Mouse (Mus musculus): ENCODE measurements around the gene Prdm10. TPM values are rescaled to one million over a fixed set of nuclear protein-coding genes. Genes with fewer than 3 reads are reported as not detected.

Prdm10 gene
- total and polyA plus RNA-seq, 3 experiments: 4.8 to 5.4 (median 5.1) TPM

DNA sequence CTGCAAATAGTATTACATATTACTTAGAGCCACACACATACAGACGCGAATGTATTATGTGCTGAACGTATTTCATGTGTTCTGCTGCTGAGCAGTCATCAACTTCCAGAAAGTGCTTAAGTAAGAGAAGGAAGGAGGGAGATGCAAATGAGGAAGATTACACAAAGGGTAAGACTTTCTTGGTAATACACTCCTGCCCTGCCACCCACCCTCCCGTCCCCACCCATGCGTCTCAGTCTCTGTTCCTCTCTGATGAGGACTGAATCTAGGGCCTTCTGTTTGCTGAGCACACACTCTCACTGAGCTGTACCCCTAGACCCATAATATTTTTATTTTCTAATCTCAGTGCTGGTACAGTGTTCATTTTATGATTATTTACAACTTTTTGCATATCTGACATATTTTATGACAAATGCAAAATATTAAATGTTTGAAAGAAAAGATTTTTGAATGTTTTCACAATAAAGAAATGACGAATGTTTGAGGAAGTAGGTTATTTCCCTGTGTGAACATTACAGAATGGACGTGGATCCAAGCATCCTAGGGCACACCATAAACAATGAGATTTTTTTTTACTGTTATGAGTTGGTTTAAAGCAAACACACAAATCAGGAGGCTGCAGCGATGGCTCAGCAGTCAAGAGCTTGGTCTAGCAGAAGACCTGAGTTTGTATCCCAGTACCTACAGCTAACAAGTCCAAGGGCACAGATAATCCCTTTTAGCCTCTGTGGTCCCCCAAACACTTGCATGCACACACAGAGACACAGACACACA is 32.7 kb upstream of the Prdm10 start:
- TF ChIP-seq CTCF (IDR thresholded peaks at IDR 0.05) (no peak), POLR2A (IDR thresholded peaks at IDR 0.05; ENCODE audit: insufficient read depth, low read depth, low read length) (no peak), EP300 (IDR thresholded peaks at IDR 0.05; ENCODE audit: insufficient read depth, low read depth, low read length) (no peak)
- no peak for DNase-seq
- no peaks in the 10 kb centered on the region for H3K79me2 ChIP-seq (replicated peaks; ENCODE audit: control insufficient read depth, insufficient read depth, low read length)
- no peaks in the 10 kb centered on the region for H3K4me1 ChIP-seq (ENCODE audit: control insufficient read depth, insufficient read depth, low read length)
- H3K27ac ChIP-seq: no peak overlapping the region
- intact Hi-C loops (cut with DNase I): no loop called here
- no peak overlapping the region for H3K9ac ChIP-seq (ENCODE audit: low read depth, low read length)
- H3K4me3 ChIP-seq: no peak overlapping the region
- no peaks in the 10 kb centered on the region for H3K27me3 ChIP-seq (ENCODE audit: control insufficient read depth, insufficient read depth, low read length)
- WGBS: 76% methylated on average over 8 of the region's 8 CpGs
- no peaks in the 10 kb centered on the region for H3K36me3 ChIP-seq (ENCODE audit: control insufficient read depth, insufficient read depth, low read length)

DNA sequence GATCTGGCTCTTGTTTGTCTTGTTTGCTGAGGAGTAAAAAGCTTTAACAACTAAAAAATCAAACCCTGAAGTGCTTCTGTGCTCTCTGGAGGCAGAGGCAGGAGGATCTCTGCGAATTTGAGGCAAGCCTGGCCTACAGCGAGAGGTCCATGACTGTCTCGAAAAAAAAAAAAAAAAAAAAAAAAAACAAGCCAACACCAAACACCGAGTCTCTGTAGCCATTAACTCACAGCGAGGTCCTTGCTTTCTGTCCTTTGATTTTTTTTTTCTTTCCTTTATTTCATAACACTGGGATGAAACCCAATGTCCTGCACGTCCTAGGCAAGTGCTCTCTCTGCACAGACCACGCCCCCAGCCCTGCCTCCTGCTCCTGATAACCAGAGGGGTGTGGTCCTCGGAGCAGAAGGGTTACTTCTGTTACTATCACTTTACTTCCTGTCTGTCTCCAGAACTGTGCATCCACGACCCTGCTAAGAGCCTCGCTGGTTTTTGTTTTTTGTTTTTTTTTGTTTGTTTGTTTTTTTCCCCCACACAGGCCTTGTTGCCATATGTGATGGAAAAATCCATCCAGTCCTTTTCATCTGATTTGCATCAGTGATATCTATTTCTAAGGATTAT is 28.0 kb upstream of the Prdm10 start:
- no peaks in the 10 kb centered on the region for H3K27me3 ChIP-seq (ENCODE audit: control insufficient read depth, insufficient read depth, low read length)
- peaks cover 5% of the 10 kb centered on the region for H3K4me1 ChIP-seq (ENCODE audit: control insufficient read depth, insufficient read depth, low read length)
- no peak for TF ChIP-seq POLR2A (IDR thresholded peaks at IDR 0.05; ENCODE audit: insufficient read depth, low read depth, low read length)
- no peak for TF ChIP-seq CTCF (IDR thresholded peaks at IDR 0.05)
- TF ChIP-seq EP300 (IDR thresholded peaks at IDR 0.05; ENCODE audit: insufficient read depth, low read depth, low read length): no peak
- WGBS: 54% methylated on average over 10 of the region's 10 CpGs
- no peak overlapping the region for H3K4me3 ChIP-seq
- intact Hi-C loops (cut with DNase I): loop anchor here (5.0 kb wide), 1 partner anchor 40 kb away; the partner anchor contains the start of gene Aplp2
- H3K36me3 ChIP-seq (ENCODE audit: control insufficient read depth, insufficient read depth, low read length): no peaks in the 10 kb centered on the region
- DNase-seq: peak; percentile 61 to 76
- H3K79me2 ChIP-seq (replicated peaks; ENCODE audit: control insufficient read depth, insufficient read depth, low read length): no peaks in the 10 kb centered on the region
- H3K9ac ChIP-seq (ENCODE audit: low read depth, low read length): no peak overlapping the region
- peak overlapping the region; percentile 75 for H3K27ac ChIP-seq

DNA sequence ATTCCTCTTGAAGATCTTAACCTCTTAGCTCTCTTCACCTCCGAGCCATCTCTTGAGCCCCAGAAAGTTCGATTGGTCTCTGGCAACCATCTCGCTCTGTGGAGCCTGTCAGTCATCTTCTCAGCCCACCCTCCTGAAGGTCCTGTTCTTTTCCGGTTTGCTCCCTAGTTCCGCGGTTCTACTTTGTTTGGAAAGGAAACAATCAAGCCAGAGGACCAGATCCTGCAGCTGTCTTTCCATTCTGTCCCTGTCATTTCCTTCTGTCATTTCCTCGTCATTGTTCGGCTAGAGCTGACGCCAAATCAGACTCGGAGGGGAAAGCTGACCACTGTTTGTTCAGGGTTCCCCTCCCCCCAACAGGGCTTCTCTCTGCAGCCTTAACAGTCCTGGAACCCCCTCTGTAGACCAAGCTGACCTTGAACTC is 27.0 kb upstream of the Prdm10 start:
- Histone ChIP-seq H3K79me2 (replicated peaks; ENCODE audit: control insufficient read depth, insufficient read depth, low read length) (no peaks in the 10 kb centered on the region), H3K36me3 (ENCODE audit: control insufficient read depth, insufficient read depth, low read length) (no peaks in the 10 kb centered on the region), H3K4me1 (ENCODE audit: control insufficient read depth, insufficient read depth, low read length) (peaks cover 5% of the 10 kb centered on the region), H3K4me3 (peak overlapping the region; percentile 24; the same call in 1 of the 2 replicates), H3K27me3 (ENCODE audit: control insufficient read depth, insufficient read depth, low read length) (no peaks in the 10 kb centered on the region), H3K9ac (ENCODE audit: low read depth, low read length) (no peak overlapping the region), H3K27ac (peak overlapping the region; percentile 75)
- 27% methylated on average over 10 of the region's 10 CpGs for WGBS
- no peak for TF ChIP-seq CTCF (IDR thresholded peaks at IDR 0.05)
- peak; percentile 63; the same call in 1 of the 2 replicates for TF ChIP-seq POLR2A (IDR thresholded peaks at IDR 0.05; ENCODE audit: insufficient read depth, low read depth, low read length)
- TF ChIP-seq EP300 (IDR thresholded peaks at IDR 0.05; ENCODE audit: insufficient read depth, low read depth, low read length): peak; percentile 98
- peak; percentile 60 to 69 for DNase-seq
- intact Hi-C loops (cut with DNase I): loop anchor here (1.0 to 5.0 kb wide), 2 partner anchors 27 to 41 kb away; partner anchors contain the start of genes Aplp2 and Prdm10

DNA sequence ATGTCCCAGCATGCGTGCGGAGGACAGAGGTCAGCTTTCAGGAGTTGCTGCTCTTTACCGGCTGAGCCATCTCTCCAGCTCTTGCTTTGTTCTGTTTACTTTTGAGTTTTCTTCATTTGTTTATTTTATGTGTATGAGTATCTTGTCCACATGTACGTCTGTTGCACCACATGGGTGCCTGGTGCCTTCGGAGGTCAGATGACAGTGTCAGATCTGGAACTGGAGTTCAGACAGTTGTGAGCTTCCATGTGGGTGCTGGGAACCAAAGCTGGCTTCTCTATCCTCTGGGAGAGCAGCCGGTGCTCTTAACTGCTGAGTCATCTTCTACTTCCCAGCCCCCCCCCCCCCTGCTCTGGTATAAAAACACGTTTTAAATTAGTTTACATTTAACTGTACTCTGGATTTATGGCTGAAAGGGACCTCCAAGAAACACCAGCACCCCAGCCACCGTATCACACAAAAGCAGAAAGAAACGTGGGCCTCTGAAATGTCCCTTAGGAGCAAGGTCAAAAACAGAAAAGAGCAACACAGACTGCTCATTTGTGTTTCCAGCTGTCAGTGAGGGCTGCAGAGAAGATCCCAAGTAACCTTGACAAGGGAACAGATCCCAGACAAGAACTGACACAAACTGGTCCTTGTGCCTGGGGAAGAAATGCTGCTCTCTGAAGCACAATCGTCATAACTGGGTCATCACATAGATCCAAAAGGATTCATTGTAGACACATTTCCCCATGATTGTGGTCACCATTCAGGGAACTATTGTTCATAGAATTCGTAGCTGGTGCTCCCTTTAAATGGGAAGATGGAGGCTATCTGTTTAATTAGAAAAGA is 26.3 kb upstream of the Prdm10 start:
- H3K36me3 ChIP-seq (ENCODE audit: control insufficient read depth, insufficient read depth, low read length): no peaks in the 10 kb centered on the region
- H3K4me1 ChIP-seq (ENCODE audit: control insufficient read depth, insufficient read depth, low read length): peaks cover 5% of the 10 kb centered on the region
- intact Hi-C loops (cut with DNase I): loop anchor here (1.0 to 5.0 kb wide), 2 partner anchors 26 to 42 kb away; partner anchors contain the start of genes Aplp2 and Prdm10
- H3K4me3 ChIP-seq: peak overlapping the region; percentile 24; the same call in 1 of the 2 replicates
- TF ChIP-seq CTCF (IDR thresholded peaks at IDR 0.05) (no peak), POLR2A (IDR thresholded peaks at IDR 0.05; ENCODE audit: insufficient read depth, low read depth, low read length) (no peak), EP300 (IDR thresholded peaks at IDR 0.05; ENCODE audit: insufficient read depth, low read depth, low read length) (no peak)
- WGBS: 60% methylated on average over 11 of the region's 11 CpGs
- H3K27ac ChIP-seq: peak overlapping the region; percentile 75
- no peak overlapping the region for H3K9ac ChIP-seq (ENCODE audit: low read depth, low read length)
- H3K79me2 ChIP-seq (replicated peaks; ENCODE audit: control insufficient read depth, insufficient read depth, low read length): no peaks in the 10 kb centered on the region
- DNase-seq: peak; percentile 24 to 35
- no peaks in the 10 kb centered on the region for H3K27me3 ChIP-seq (ENCODE audit: control insufficient read depth, insufficient read depth, low read length)

DNA sequence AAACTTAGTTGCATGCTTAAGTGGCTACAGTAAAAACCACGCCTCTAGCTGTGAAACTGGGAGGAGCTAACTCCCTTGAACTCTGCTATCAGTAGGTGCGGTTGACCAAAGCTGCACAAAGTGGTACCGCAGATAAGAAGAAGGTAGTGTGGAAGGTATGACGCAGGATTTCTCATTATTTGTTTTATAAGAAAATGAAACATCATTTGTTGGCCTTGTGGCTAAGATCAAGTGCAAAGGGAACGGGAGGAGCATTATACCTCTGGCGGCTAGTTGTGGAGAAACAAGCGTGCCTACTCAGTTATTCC is 25.7 kb upstream of the Prdm10 start:
- Histone ChIP-seq H3K27ac (peak overlapping the region; percentile 75), H3K36me3 (ENCODE audit: control insufficient read depth, insufficient read depth, low read length) (no peaks in the 10 kb centered on the region), H3K4me1 (ENCODE audit: control insufficient read depth, insufficient read depth, low read length) (peaks cover 5% of the 10 kb centered on the region), H3K4me3 (no peak overlapping the region), H3K79me2 (replicated peaks; ENCODE audit: control insufficient read depth, insufficient read depth, low read length) (no peaks in the 10 kb centered on the region), H3K9ac (ENCODE audit: low read depth, low read length) (no peak overlapping the region), H3K27me3 (ENCODE audit: control insufficient read depth, insufficient read depth, low read length) (no peaks in the 10 kb centered on the region)
- 79% methylated on average over 7 of the region's 7 CpGs for WGBS
- DNase-seq: peak in 1 of 2 experiments; percentile 20
- TF ChIP-seq POLR2A (IDR thresholded peaks at IDR 0.05; ENCODE audit: insufficient read depth, low read depth, low read length) (no peak), EP300 (IDR thresholded peaks at IDR 0.05; ENCODE audit: insufficient read depth, low read depth, low read length) (no peak), CTCF (IDR thresholded peaks at IDR 0.05) (no peak)
- intact Hi-C loops (cut with DNase I): loop anchor here (5.0 kb wide), 1 partner anchor 42 kb away; the partner anchor contains the start of gene Aplp2

Data from heart, adult 2 months (tissue).